Mouse (Mus musculus): ENCODE measurements around the gene Osbpl3.

The Osbpl3 gene

DNA sequence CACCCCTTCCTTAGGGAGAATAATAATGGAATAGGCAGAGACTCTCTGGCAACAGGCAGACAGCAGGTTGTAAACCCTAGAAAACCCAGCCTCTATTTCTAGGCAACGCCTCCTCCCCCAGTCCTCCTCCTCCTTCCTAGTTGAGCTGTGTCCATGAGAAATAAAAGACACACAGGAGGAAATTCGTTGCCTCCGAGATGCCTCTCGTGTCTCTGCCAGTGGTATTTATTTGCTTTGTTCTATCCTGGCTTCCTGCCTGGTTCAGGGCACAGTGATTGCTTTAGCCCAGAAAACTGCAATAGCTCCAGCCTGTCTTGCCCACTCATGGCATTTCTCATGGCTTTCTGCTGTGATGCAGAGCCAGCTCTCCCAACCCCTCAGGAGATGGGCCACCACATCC, 43.8 kb downstream of the Osbpl3 start:
- DNase-seq (ENCODE audit: low read depth in 1 of 2, low spot score in 2 of 2) = no peak

DNA sequence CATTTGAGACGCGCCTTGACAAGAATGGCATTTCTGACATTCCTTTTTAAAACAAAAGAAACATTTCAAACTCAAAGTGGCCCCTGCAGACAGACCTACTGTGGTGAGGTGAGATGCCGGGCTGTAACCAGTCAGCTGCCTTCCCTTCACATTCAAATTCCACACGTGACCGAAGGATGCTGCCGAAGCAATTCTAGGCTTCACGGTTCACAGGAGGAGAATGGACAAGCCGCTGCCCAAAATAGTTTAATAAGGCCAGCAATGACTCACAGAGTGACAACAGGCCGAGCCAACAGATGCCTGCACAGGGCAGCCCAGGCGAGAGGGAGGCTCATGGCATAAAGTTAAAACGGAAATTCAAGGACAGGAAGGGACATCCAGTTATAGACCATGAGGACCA, 51.3 kb downstream of the Osbpl3 start:
- DNase-seq (ENCODE audit: low read depth in 1 of 2, low spot score in 2 of 2) = no peak

DNA sequence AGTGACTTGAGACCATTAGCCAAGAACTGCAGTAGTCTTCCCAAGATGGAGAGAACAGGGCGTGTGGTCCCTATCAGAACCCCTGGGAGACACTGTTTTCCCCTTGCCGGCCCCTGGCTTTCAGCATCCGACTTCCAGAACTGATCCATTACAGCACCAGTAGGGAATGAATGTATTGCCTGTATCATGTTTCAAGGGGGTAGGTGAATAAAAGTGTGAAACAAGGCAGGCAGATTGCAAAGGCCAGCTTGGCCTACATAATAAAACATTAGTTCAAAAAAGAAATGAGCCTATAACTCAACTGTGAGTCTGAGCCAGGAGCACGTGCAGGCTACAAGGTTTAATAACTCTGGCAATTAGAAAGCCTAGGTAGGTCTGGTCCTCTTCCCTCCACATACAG, 52.5 kb downstream of the Osbpl3 start:
- no peak for DNase-seq (ENCODE audit: low read depth in 1 of 2, low spot score in 2 of 2)

DNA sequence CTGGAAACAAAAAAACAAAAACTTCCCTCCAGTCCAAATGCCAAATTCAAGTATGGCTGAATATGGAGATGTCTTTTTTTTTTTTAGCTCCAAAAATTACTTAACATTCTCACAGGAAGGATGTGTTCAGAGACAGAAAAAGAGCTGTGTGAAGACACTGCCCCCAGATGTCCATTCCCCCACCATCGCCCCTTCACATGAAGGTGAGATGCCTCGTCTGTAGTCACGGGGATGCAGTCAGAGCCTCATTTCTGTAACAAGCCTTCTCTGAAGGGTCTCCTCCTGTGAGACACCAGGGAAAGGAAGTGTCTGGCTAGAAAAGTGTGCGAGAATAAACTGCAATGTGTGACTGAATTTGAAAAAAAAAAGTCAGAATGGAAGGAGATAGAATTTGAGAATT, 53.1 kb downstream of the Osbpl3 start:
- no peak for DNase-seq (ENCODE audit: low read depth in 1 of 2, low spot score in 2 of 2)

DNA sequence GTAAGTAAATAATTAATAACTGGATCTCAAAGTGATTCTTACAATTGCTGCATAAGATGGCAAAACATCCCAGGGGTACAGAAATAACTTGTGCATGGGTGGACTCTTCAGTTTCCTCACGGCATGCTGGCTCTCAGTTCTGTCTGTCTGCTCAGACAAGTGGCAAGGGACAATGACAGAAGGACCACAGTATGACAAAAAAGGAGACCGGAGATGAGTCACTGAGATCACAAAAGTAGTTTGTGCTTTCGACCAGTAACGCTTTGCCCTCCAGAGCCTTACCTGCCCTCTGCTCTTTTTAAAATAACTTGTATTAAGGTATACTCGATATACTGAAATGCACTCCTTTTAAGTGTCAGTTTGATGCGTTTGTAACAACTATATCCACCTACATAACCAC, 55.8 kb downstream of the Osbpl3 start:
- DNase-seq (ENCODE audit: low read depth in 1 of 2, low spot score in 2 of 2) = no peak

DNA sequence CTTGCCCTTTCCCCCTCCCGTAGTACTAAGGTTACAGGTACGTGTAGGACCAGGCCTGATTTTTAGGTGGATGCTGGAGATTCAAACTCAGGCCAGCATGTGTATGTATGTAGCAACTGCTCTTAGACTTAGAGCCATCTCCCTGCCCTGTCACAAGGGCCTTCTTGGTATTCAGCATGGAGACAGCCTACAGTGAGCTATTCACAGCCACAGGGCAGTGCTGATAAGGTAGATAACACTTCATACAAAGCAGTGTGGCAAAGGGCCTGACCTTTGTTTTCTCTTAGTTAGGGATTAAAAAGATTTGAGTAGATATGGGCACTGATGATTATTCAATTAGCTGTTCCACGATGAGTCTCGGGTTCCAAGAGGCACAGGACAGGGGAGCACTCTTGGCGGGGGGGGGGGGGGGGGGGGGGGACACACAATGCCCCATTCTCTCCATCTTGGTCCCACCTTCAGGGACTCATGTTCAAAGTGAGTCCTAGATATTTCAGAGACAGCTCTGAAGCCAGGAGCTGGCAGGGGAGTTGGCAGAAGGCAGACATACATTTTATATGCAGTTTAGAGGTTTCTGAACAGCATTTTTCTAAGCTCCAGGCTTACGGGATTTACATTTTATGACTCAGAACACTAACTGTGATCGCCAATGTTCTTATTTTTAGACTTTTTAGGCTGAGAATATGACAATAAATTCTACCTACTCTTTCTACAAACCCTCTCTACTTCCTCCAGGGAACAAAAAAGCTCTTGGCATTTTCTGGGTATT, 56.4 kb downstream of the Osbpl3 start:
- DNase-seq (ENCODE audit: low read depth in 1 of 2, low spot score in 2 of 2) = no peak

DNA sequence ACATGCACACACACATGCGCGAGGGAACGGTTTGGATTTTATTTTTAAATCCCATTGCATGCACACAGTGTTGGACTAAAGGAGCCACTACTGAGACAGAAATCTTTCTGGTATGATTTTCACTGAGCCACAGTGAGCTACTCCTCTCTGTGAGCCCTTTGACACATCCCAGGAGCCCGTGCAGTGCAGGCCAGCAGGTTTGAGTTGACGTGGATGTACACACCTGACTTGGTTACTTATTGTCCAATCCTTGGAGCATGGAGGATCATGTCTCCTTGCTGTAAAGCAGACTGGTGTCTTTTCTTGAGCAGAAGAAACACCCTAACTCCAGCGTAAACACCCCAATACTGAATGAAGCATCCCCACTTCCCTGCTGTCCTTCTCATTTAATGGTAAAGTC, 57.7 kb downstream of the Osbpl3 start:
- no peak for DNase-seq (ENCODE audit: low read depth in 1 of 2, low spot score in 2 of 2)

DNA sequence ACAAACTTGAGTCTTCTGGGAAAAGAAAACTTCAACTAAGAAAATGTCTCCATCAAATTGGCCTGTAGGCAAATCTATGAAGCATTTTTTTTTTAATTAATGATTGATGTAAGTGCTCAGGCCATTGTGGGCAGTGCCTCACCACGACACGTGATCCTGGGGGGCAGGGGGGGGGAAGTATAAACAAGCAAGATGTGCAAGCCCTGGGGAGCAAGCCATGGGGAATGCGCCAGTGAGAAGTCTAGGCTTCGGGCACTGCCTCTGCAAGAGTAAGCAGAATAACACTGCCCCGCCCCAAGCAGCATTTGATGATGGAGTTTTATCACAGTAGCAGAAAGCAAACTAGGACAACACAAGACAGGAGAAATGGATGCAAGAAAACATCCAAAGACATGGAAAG, 58.9 kb downstream of the Osbpl3 start:
- DNase-seq (ENCODE audit: low read depth in 1 of 2, low spot score in 2 of 2) = no peak

DNA sequence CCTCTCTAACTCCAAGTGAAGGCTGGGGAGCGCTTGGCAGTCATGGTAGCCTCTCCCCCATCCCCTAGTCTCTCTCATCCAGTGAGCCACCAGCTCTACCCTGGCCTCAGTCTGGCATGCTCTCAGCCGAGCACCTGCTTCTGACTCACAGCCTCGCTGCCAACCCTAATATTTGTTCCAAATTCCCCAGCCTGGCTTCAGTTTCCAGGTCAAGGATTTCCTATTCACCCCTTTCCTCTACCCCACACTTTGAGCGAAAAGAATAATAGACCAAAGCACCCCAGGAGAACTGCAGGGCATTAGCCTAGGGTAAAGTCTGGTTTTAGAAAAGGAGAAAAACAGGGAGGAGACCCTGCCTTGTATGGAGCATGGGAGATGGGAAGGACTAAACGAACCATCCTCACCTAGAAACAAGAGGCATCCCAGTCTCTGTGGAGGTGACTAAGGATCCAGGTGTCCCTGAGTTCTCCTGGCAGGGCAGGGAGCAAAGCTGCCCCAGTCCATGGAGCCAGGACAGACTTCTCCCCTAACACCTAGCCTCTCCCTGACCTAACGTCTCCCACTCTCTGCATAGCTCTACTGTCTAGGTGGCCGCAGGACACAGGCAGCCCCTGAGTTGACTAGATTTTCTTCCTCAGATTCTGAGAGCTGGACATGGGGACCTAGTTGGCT, 60.2 kb downstream of the Osbpl3 start:
- no peak for DNase-seq (ENCODE audit: low read depth in 1 of 2, low spot score in 2 of 2)

DNA sequence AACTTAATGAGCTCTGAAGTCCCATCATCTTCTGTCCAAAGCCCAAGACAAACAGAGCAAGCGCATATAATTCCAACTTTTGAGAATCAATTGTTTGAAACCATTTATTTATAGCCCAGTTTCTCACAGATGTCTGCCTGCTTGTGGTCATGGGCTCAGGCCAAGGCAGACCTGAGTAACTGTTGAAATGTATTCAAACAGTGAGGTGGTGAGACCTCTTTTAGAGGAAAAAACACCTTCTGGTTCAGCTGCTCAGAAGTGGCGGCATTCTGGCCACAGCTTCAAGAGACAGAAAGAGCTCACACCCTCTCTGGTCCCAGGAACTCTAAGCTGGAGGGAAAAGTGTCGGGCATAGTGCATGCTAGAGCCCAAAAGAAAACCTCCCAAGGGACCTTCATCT, 61.6 kb downstream of the Osbpl3 start:
- no peak for DNase-seq (ENCODE audit: low read depth in 1 of 2, low spot score in 2 of 2)

DNA sequence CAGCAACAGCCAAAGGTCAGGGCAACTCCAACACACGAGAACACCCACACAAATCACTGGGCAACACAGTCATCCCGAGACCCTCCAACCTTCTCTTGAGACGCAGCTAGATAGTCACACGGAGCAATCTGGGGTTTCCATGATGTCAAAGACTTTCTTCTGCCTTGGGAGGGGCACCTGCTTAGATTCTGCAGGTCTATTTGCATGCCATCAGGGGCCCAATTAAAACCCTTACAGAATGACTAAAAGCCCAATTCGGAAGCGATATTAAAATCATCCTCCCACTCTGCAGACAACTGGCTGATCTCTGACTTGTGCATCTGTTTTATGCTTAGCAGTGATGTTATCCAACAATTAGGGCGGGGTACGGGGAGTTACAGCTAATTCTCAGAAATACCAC, 62.0 kb downstream of the Osbpl3 start:
- no peak for DNase-seq (ENCODE audit: low read depth in 1 of 2, low spot score in 2 of 2)

DNA sequence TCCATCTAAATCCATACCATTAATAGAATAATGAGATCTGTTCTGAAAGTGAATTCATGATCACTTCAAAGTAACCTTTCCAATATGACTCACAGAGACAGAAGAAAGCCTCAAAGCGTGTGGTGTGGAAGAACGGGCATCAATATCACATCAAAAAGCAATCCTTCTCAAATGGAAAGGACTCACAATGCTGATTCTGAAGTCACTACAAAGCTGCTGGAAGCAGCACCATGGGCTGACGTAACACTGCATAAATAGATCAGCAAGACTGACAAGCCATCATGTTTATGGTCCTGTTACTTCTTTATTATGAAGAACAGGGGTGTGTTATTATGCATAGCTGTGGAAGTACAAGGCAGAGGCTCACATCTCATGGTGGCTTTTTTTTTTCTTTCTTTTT, 64.0 kb downstream of the Osbpl3 start:
- no peak for DNase-seq (ENCODE audit: low read depth in 1 of 2, low spot score in 2 of 2)

DNA sequence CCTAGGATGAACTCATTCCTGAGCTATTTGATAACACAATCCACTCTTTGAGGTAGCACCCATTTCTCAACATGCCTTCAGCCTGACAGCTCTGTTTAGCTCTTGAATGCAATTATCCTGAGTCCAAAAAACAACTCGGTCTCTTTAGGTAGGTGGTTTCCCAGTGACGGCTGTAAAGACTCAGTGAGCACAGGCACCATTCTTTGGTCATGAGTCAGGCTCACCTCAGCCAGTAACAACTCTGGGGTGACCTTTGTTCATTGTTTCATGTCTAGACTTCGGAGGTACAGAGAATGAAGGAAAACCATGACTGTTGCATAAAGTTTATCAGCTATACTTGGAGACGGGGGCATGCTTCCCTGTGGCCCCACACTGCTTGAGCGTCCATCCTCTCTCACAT, 65.7 kb downstream of the Osbpl3 start:
- no peak for DNase-seq (ENCODE audit: low read depth in 1 of 2, low spot score in 2 of 2)

DNA sequence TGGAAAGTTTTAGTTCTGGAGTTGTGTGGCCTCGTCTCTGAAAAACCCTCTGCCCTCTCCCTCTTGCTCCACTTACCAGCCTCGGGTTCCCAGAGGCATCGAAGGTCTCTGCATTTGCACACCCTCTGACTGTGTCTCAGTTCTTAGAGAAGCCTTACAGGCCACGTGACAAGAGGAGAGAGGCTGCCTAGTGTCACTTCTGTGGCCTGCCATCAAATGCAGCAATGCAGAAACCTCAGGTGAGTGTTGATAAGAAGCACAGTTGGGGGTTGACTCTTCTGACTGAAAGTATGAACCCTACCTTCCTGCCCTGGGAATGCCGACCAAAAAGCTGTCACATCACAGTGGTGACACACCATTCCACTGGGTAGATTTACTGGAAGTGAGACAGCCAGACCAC, 68.4 kb downstream of the Osbpl3 start:
- no peak for DNase-seq (ENCODE audit: low read depth in 1 of 2, low spot score in 2 of 2)

DNA sequence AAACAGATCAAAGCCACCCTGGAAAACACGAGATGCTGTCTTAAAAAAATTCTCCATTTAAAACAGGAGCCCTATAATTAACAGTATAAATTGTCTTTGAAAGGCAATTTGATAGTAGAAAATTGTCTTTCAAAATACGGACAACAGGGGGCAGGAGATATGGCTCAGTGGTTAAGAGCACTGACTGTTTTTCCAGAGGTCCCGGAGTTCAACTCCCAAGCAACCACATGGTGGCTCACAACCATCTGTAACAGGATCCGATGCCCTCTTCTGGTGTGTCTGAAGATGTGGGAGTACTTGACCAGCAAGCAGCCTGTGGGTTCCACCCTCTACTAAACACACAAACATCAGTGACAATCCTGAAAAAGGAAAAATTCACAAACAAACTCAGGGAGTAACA, 69.5 kb downstream of the Osbpl3 start:
- DNase-seq (ENCODE audit: low read depth in 1 of 2, low spot score in 2 of 2) = no peak

DNA sequence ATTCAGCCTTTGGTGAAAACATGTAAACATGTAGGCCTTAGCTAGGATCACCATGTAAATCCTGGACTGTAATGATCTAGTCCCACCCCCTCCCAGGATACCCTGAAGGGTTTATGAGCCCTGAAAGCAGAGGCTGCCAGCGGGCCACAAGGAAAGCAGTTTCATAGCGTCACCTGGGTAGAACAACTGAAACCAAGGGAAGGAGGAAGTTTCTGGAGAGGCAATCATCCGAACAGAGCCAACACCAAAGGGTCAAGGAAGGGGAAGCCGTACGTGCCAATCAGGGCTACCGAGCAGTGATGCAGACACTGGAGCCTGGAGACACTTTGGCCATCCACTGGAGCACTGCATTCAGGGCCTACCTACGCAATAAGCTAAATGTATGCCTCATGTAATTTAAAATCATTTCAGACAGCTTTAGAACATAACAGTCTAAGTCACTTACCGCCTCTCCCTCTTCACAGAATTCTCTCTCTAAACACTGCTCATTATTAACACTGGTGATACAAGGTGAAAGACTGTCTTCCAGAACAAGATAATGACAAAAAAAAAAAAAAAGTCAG, 70.5 kb downstream of the Osbpl3 start:
- DNase-seq (ENCODE audit: low read depth in 1 of 2, low spot score in 2 of 2) = peak in 1 of 2 experiments; percentile 15

DNA sequence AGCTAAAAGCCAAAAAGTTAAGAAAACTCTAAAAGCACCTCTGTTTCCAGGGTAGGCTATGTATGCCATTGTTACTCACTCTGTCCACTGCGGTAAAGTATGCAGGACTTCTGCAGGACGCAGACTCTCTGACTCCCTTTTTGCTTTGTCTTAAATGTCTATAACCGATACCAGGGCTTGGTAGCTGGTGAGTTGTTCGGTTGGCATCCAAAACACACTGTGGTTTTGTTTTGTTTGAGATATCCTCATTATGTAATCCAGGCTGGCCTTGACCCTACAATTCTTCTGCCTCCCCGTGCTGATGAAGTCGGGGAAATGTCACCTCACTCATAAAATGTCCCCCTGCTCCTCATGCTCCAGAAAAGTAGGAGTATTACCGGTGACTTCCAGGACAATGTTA, 73.3 kb downstream of the Osbpl3 start:
- no peak for DNase-seq (ENCODE audit: low read depth in 1 of 2, low spot score in 2 of 2)

DNA sequence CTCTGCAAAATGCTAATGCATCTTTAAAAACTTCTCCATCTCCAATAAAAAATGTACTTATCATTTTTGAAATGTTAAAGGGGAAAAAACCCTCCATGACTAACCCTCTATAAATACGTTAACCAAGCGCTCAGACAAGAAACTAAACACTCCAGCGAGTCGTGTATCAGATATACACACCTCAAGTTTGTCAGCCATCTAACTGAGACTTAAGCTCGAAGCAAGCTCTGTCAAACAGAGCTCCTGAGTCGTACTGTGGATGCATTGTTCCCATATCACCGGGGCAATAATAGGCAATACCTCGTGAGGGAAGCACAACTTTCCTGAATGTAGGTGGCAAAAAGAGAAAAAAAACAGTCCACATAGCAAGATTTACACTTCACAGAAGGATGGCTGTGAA, 73.8 kb downstream of the Osbpl3 start:
- DNase-seq (ENCODE audit: low read depth in 1 of 2, low spot score in 2 of 2) = no peak

DNA sequence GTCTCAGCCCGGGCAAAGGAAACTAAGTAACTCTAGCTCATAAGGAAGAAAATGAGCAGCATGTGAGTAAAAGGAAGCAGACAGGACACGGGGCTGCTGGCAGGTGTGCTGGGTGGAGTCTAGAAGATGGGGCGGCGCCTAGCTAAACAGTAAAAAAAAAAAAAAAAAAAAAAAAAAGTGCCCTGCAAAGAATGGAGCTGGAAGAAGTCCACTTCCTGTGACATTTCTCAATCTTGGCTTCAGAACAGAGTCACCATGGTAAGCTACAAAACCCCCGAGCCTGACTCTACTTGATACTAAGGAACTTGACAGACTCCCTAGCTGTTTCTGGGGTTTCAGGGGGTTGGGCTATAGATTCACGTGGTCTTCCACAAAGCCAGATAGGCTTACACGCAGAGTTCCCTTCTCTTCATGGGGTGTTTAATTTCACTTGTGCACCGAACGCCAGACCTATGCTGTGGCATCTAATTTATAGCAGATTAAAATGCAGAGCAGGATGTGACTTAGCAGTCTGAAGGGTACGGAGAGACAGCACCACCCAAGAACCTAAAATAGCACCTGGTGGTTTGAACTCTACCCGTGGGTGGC, 74.4 kb downstream of the Osbpl3 start:
- DNase-seq (ENCODE audit: low read depth in 1 of 2, low spot score in 2 of 2) = peak in 1 of 2 experiments; percentile 41

DNA sequence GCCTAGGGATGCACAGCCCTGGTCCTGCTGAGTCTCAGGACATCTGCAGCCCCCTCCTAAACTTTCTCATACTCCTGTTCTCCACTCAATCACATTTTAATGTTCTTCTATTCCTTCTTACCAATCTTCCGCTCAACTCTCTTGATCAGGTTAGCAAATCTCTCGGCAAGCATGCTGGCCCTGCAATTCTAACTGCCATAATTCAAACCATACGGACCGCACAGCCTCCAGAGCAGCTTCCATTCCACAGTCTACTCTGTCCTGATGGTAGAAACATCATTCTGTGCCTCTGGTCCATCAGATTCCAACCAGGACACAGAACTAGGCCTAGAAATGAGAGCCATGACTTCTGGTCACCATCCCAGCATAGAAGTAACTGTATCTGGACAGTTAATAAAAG, 76.3 kb downstream of the Osbpl3 start:
- DNase-seq (ENCODE audit: low read depth in 1 of 2, low spot score in 2 of 2) = no peak

DNA sequence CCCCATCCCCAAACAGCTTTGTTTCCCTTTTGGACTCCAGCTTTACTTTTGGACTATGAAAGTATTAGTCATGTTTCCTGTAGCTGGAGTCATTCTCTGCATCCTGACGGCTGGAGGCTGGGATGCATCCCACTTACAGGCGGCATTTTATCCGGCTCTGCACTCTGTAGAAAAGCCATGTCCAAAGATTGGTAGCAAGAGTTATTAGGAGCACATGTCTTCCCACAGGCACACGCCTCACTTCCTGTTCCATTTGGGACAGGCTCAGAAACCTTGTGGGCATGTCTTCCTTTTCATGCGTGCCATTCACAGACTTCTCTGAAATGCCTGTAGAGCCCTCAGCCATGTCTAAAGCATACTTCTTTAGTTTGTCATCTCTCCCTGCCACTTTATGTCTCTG, 76.9 kb downstream of the Osbpl3 start:
- DNase-seq (ENCODE audit: low read depth in 1 of 2, low spot score in 2 of 2) = no peak

Measured in monocyte, adult 2 months (primary cell).